ENCODE assay signal across 15 mouse cellular contexts in genomic region chr2:174050339-174050685, GRCm38 (mm10). TPM values are rescaled to one million over a fixed set of nuclear protein-coding genes. Genes with fewer than 3 reads are reported as not detected.
DNase-seq lines count a peak whose midpoint lies in the region; ATAC-seq and TF ChIP-seq lines count a peak whose summit lies in the region.
"Had no signal": no experiment of that assay in that cellular context is flagged by ENCODE, and none has a peak within 500 bp of the region (broad histone marks: within the 10 kb centered on the region; RNA-seq: fewer than 3 reads in every experiment).

No protein-coding gene starts in this region.

- H3K9me3 ChIP-seq in forebrain, embryonic 10.5 days, result peaks cover 3% of the 10 kb centered on the region; the same call in 1 of the 2 replicates
- no peaks in the 10 kb centered on the region for H3K9me3 ChIP-seq in forebrain, embryonic 13.5 days (replicated peaks)
- H3K9me3 ChIP-seq in lung, embryonic 14.5 days (ENCODE audit: low read depth, low read length), result no peaks in the 10 kb centered on the region
- H3K9me3 ChIP-seq in hindbrain, embryonic 12.5 days (replicated peaks), result 0 out of 2 replicates have a peak, but pooled peaks cover 2% of the 10 kb centered on the region
- no peaks in the 10 kb centered on the region for H3K9me3 ChIP-seq in midbrain, embryonic 16.5 days (replicated peaks; ENCODE audit: control insufficient read depth, low read length, poor library complexity, severe bottlenecking)

- no peak overlapping the region for H3K4me2 ChIP-seq in forebrain, embryonic 13.5 days
- no peak overlapping the region for H3K4me2 ChIP-seq in lung, embryonic 14.5 days
- H3K4me2 ChIP-seq in hindbrain, embryonic 12.5 days (replicated peaks), result peak overlapping the region; percentile 5; the same call in 1 of the 2 replicates
- no peak overlapping the region for H3K4me2 ChIP-seq in midbrain, embryonic 16.5 days (ENCODE audit: low read length)
- H3K4me2 ChIP-seq: heart, embryonic 11.5 days had no signal

- WGBS in forebrain, embryonic 10.5 days, result 47% methylated on average over 3 of the region's 3 CpGs
- WGBS in forebrain, embryonic 13.5 days, result 48% methylated on average over 3 of the region's 3 CpGs
- 3% methylated on average over 3 of the region's 3 CpGs for WGBS in lung, embryonic 14.5 days
- WGBS in hindbrain, embryonic 12.5 days, result 4% methylated on average over 3 of the region's 3 CpGs
- 25% methylated on average over 3 of the region's 3 CpGs for WGBS in midbrain, embryonic 16.5 days

- no peak overlapping the region for H3K4me3 ChIP-seq in forebrain, embryonic 10.5 days
- H3K4me3 ChIP-seq in forebrain, embryonic 13.5 days, result no peak overlapping the region
- H3K4me3 ChIP-seq in lung, embryonic 14.5 days (ENCODE audit: low read depth, low read length), result no peak overlapping the region
- no peak overlapping the region for H3K4me3 ChIP-seq in hindbrain, embryonic 12.5 days
- H3K4me3 ChIP-seq in midbrain, embryonic 16.5 days (ENCODE audit: low read depth, low read length), result no peak overlapping the region
- H3K4me3 ChIP-seq: layer of hippocampus, adult 2 months had no signal

- H3K27me3 ChIP-seq in forebrain, embryonic 10.5 days (ENCODE audit: poor library complexity, severe bottlenecking), result 0 out of 2 replicates have a peak, but pooled peaks cover 15% of the 10 kb centered on the region
- H3K27me3 ChIP-seq in forebrain, embryonic 13.5 days, result no peaks in the 10 kb centered on the region
- no peaks in the 10 kb centered on the region for H3K27me3 ChIP-seq in lung, embryonic 14.5 days (ENCODE audit: insufficient read depth, low read length)
- no peaks in the 10 kb centered on the region for H3K27me3 ChIP-seq in hindbrain, embryonic 12.5 days
- H3K27me3 ChIP-seq in midbrain, embryonic 16.5 days (ENCODE audit: control insufficient read depth, insufficient read depth, low read depth, low read length), result no peaks in the 10 kb centered on the region
- H3K27me3 ChIP-seq: Patski had no signal

- H3K4me1 ChIP-seq in forebrain, embryonic 10.5 days, result peaks cover 32% of the 10 kb centered on the region
- H3K4me1 ChIP-seq in forebrain, embryonic 13.5 days, result peaks cover 24% of the 10 kb centered on the region
- H3K4me1 ChIP-seq in lung, embryonic 14.5 days (ENCODE audit: insufficient read depth), result peaks cover 16% of the 10 kb centered on the region
- peaks cover 42% of the 10 kb centered on the region for H3K4me1 ChIP-seq in hindbrain, embryonic 12.5 days
- H3K4me1 ChIP-seq in midbrain, embryonic 16.5 days (ENCODE audit: control insufficient read depth, insufficient read depth, low read length), result peaks cover 3% of the 10 kb centered on the region; the same call in 1 of the 2 replicates

- no peaks in the 10 kb centered on the region for H3K36me3 ChIP-seq in forebrain, embryonic 10.5 days (replicated peaks)
- H3K36me3 ChIP-seq in forebrain, embryonic 13.5 days (ENCODE audit: poor library complexity, severe bottlenecking), result no peaks in the 10 kb centered on the region
- no peaks in the 10 kb centered on the region for H3K36me3 ChIP-seq in lung, embryonic 14.5 days (ENCODE audit: insufficient read depth)
- no peaks in the 10 kb centered on the region for H3K36me3 ChIP-seq in hindbrain, embryonic 12.5 days
- no peaks in the 10 kb centered on the region for H3K36me3 ChIP-seq in midbrain, embryonic 16.5 days (ENCODE audit: control insufficient read depth, insufficient read depth, low read length)

- ATAC-seq in forebrain, embryonic 13.5 days, result no peak
- 0 out of 2 replicates have a peak, but pooled peaks have one; percentile 4 for ATAC-seq in lung, embryonic 14.5 days (ENCODE audit: insufficient read depth)
- ATAC-seq in hindbrain, embryonic 12.5 days (ENCODE audit: low FRiP score), result no peak
- ATAC-seq in midbrain, embryonic 16.5 days, result 0 out of 2 replicates have a peak, but pooled peaks have one; percentile 11
- ATAC-seq: forebrain, embryonic 16.5 days; Patski had no signal

- TF ChIP-seq CTCF in lung, embryonic 14.5 days (IDR thresholded peaks at IDR 0.05; ENCODE audit: low read depth), result no peak

- peak overlapping the region; percentile 72 for H3K27ac ChIP-seq in forebrain, embryonic 10.5 days
- H3K27ac ChIP-seq in forebrain, embryonic 13.5 days, result no peak overlapping the region
- no peak overlapping the region for H3K27ac ChIP-seq in lung, embryonic 14.5 days (ENCODE audit: low read depth)
- H3K27ac ChIP-seq in hindbrain, embryonic 12.5 days, result peak overlapping the region; percentile 89
- H3K27ac ChIP-seq in midbrain, embryonic 16.5 days (ENCODE audit: low read length), result no peak overlapping the region
- H3K27ac ChIP-seq: layer of hippocampus, adult 2 months; liver, embryonic 14.5 days had no signal

- H3K9ac ChIP-seq in forebrain, embryonic 13.5 days, result no peak overlapping the region
- no peak overlapping the region for H3K9ac ChIP-seq in lung, embryonic 14.5 days
- no peak overlapping the region for H3K9ac ChIP-seq in hindbrain, embryonic 12.5 days
- no peak overlapping the region for H3K9ac ChIP-seq in midbrain, embryonic 16.5 days (ENCODE audit: low read depth, low read length)
- H3K9ac ChIP-seq: liver, embryonic 14.5 days had no signal

- DNase-seq in forebrain, embryonic 10.5 days (ENCODE audit: extremely low spot score, low spot score), result no peak
- DNase-seq in lung, embryonic 14.5 days, result peak; percentile 24
- no peak for DNase-seq in lung, postnatal 10 days
- DNase-seq in cerebellum, adult 11 months, result no peak
- DNase-seq in ovary, adult 18-20 months (ENCODE audit: low spot score), result no peak
- DNase-seq: cerebellum, adult 2 months; lung, postnatal 4 days had no signal

RNA-seq across cellular contexts. Expression of gene Stx16, which starts 25.8 kb away (rescaled TPM):
- 9.7 and 9.8 TPM in 2 replicates for polyA plus RNA-seq in forebrain, embryonic 10.5 days (2016; fragmentation: Nextera tagmentation; extraction: Ambion mirVana)
- polyA plus RNA-seq in forebrain, embryonic 13.5 days (2015; fragmentation: Nextera tagmentation; extraction: Ambion mirVana), result 14.2 and 15.5 TPM in 2 replicates
- polyA plus RNA-seq in lung, embryonic 14.5 days (2014; fragmentation: Nextera tagmentation; extraction: Ambion mirVana), result 9.6 and 10.3 TPM in 2 replicates
- polyA plus RNA-seq in hindbrain, embryonic 12.5 days (2016; fragmentation: Nextera tagmentation; extraction: Ambion mirVana), result 12.8 and 13.5 TPM in 2 replicates
- polyA plus RNA-seq in midbrain, embryonic 16.5 days (2015; fragmentation: Nextera tagmentation; extraction: Ambion mirVana), result 17.1 and 17.2 TPM in 2 replicates

RNA-seq across cellular contexts. Expression of gene Npepl1, which starts 59.8 kb away (rescaled TPM):
- polyA plus RNA-seq in forebrain, embryonic 10.5 days (2016; fragmentation: Nextera tagmentation; extraction: Ambion mirVana), result 30.0 and 32.1 TPM in 2 replicates
- 19.4 and 19.7 TPM in 2 replicates for polyA plus RNA-seq in forebrain, embryonic 13.5 days (2015; fragmentation: Nextera tagmentation; extraction: Ambion mirVana)
- polyA plus RNA-seq in lung, embryonic 14.5 days (2014; fragmentation: Nextera tagmentation; extraction: Ambion mirVana), result 56.5 and 56.8 TPM in 2 replicates
- 27.0 and 29.0 TPM in 2 replicates for polyA plus RNA-seq in hindbrain, embryonic 12.5 days (2016; fragmentation: Nextera tagmentation; extraction: Ambion mirVana)
- 13.8 TPM in 2 replicates for polyA plus RNA-seq in midbrain, embryonic 16.5 days (2015; fragmentation: Nextera tagmentation; extraction: Ambion mirVana)

Comparison
In these comparisons a context has a peak if more than half of its experiments do, and no peak if none do; other contexts are left out.
1. H3K27ac ChIP-seq: peak in forebrain, embryonic 10.5 days (single experiment) and hindbrain, embryonic 12.5 days (single experiment); none in forebrain, embryonic 13.5 days (single experiment), lung, embryonic 14.5 days (single experiment) and midbrain, embryonic 16.5 days (single experiment).
2. ATAC-seq: peak in lung, embryonic 14.5 days (single experiment) and midbrain, embryonic 16.5 days (single experiment); none in forebrain, embryonic 13.5 days (single experiment) and hindbrain, embryonic 12.5 days (single experiment).